Mouse (Mus musculus) heart, postnatal 0 days (tissue): ENCODE measurements around the gene Tnr. TPM values are rescaled to one million over a fixed set of nuclear protein-coding genes. Genes with fewer than 3 reads are reported as not detected.

Source experiments
- ATAC-seq: fragments of 200-750 bp; cut with Nextera tagmentation; 2 replicates; pipeline ENCODE4 v1.8.0; 2017; ENCODE audit warnings: low read depth, moderate number of reproducible peaks, moderate library complexity; ENCODE audit not compliant: insufficient read depth
- DNase-seq: peaks from one replicate; pipeline ENCODE4 v3.0.0-alpha.2; 2016; ENCODE audit warnings: low spot score
- H3K27ac ChIP-seq: fragments of 300-500 bp; sonication (generic); 2 replicates; pipeline ENCODE4 v1.5.1; 2014; ENCODE audit warnings: low read depth, mild to moderate bottlenecking
- H3K27me3 ChIP-seq: fragments of 300-500 bp; sonication (generic); 2 replicates; pipeline ENCODE4 v1.6.1; 2014; ENCODE audit warnings: low read length, mixed read lengths; ENCODE audit not compliant: control insufficient read depth, insufficient read depth
- H3K36me3 ChIP-seq: fragments of 300-500 bp; sonication (generic); replicated peaks from 2 replicates; pipeline ENCODE4 v1.6.1; 2014; ENCODE audit warnings: low read length, mixed read lengths; ENCODE audit not compliant: control insufficient read depth, insufficient read depth
- H3K4me1 ChIP-seq: fragments of 300-500 bp; sonication (generic); 2 replicates; pipeline ENCODE4 v1.6.1; 2014; ENCODE audit warnings: antibody characterized with exemption; ENCODE audit not compliant: control insufficient read depth, insufficient read depth
- H3K4me2 ChIP-seq: fragments of 300-500 bp; sonication (generic); 2 replicates; pipeline ENCODE4 v1.6.1; 2014; ENCODE audit warnings: low read depth, mild to moderate bottlenecking, low read length, moderate library complexity
- H3K4me3 ChIP-seq: fragments of 300-500 bp; sonication (generic); 2 replicates; pipeline ENCODE4 v1.5.1; 2014; ENCODE audit warnings: low read depth, low read length
- H3K9ac ChIP-seq: fragments of 300-500 bp; sonication (generic); replicated peaks from 2 replicates; pipeline ENCODE4 v1.6.1; 2014; ENCODE audit warnings: low read depth, low read length, mixed read lengths
- H3K9me3 ChIP-seq: fragments of 300-500 bp; sonication (generic); replicated peaks from 2 replicates; pipeline ENCODE4 v1.6.1; 2016; ENCODE audit warnings: low read length; ENCODE audit not compliant: control insufficient read depth
- CTCF ChIP-seq: IDR thresholded peaks from 2 replicates; pipeline ENCODE4 v1.5.1; 2016; ENCODE audit warnings: antibody characterized with exemption, control low read depth, low read depth
- EP300 ChIP-seq: IDR thresholded peaks from 2 replicates; pipeline ENCODE4 v1.6.1; 2016; ENCODE audit warnings: antibody characterized with exemption, low read depth
- WGBS: fragments of 180-500 bp; shearing (Covaris S2); extraction: QIAGEN DNeasy Blood & Tissue Kit; methylation state at CpG from one replicate; pipeline ENCODE4 v1.1.7; 2014; 5-methylcytosine and 5-hydroxymethylcytosine counted together
- polyA plus RNA-seq: library from polyadenylated mRNA; unstranded; fragments of >200 nt; fragmentation: Nextera tagmentation; extraction: Ambion mirVana; gene quantifications from 2 replicates; pipeline ENCODE4 v1.2.1, GENCODE M21; 2015
- total RNA-seq: library from RNA; depleted of rRNA; stranded (reverse); fragments of >200 nt; gene quantifications from 2 replicates; pipeline ENCODE4 v1.2.3, GENCODE M21; 2014; ENCODE audit warnings: low replicate concordance

Tnr gene
- total and polyA plus RNA-seq, 2 experiments from 2014 or later, result 0.04 to 0.08 TPM

GRCm38 (mm10) chr1:159704925-159705324, 181.4 kb downstream of the Tnr start:
- ATAC-seq, result no peak
- WGBS, result 75% methylated on average over 3 of the region's 3 CpGs
- no peak overlapping the region for H3K9ac ChIP-seq
- no peak overlapping the region for H3K27ac ChIP-seq
- H3K4me3 ChIP-seq, result no peak overlapping the region
- H3K36me3 ChIP-seq, result no peaks in the 10 kb centered on the region
- no peaks in the 10 kb centered on the region for H3K27me3 ChIP-seq
- no peaks in the 10 kb centered on the region for H3K9me3 ChIP-seq
- DNase-seq, result no peak
- H3K4me2 ChIP-seq, result no peak overlapping the region
- no peak for TF ChIP-seq EP300
- no peak for TF ChIP-seq CTCF
- no peaks in the 10 kb centered on the region for H3K4me1 ChIP-seq

GRCm38 (mm10) chr1:159716301-159716700, 192.7 kb downstream of the Tnr start:
- H3K36me3 ChIP-seq, result no peaks in the 10 kb centered on the region
- H3K4me3 ChIP-seq, result no peak overlapping the region
- H3K9me3 ChIP-seq, result 0 out of 2 replicates have a peak, but pooled peaks cover 5% of the 10 kb centered on the region
- no peaks in the 10 kb centered on the region for H3K27me3 ChIP-seq
- H3K4me2 ChIP-seq, result no peak overlapping the region
- ATAC-seq, result no peak
- no peaks in the 10 kb centered on the region for H3K4me1 ChIP-seq
- WGBS, result 71% methylated on average over 1 of the region's 1 CpGs
- no peak overlapping the region for H3K27ac ChIP-seq
- no peak for DNase-seq
- H3K9ac ChIP-seq, result no peak overlapping the region
- TF ChIP-seq EP300 (no peak), CTCF (no peak)

- H3K27me3 ChIP-seq, result no peaks in the 10 kb centered on the region
- WGBS, result 79% methylated on average over 9 of the region's 9 CpGs
- no peak for ATAC-seq
- no peak for DNase-seq
- no peak overlapping the region for H3K9ac ChIP-seq
- 0 out of 2 replicates have a peak, but pooled peaks cover 5% of the 10 kb centered on the region for H3K9me3 ChIP-seq
- H3K36me3 ChIP-seq, result no peaks in the 10 kb centered on the region
- H3K4me2 ChIP-seq, result no peak overlapping the region
- no peaks in the 10 kb centered on the region for H3K4me1 ChIP-seq
- TF ChIP-seq CTCF (no peak), EP300 (no peak)
- no peak overlapping the region for H3K4me3 ChIP-seq
- no peak overlapping the region for H3K27ac ChIP-seq
Measured at GRCm38 (mm10) chr1:159717016-159717415, 193.4 kb downstream of the Tnr start.

GRCm38 (mm10) chr1:159723733-159724132, 200.2 kb downstream of the Tnr start:
- WGBS, result 78% methylated on average over 5 of the region's 5 CpGs
- no peak overlapping the region for H3K4me3 ChIP-seq

GRCm38 (mm10) chr1:159729270-159729669, 205.7 kb downstream of the Tnr start:
- H3K4me1 ChIP-seq, result no peaks in the 10 kb centered on the region
- DNase-seq (no peak), ATAC-seq (no peak)
- H3K36me3 ChIP-seq, result no peaks in the 10 kb centered on the region
- no peak overlapping the region for H3K27ac ChIP-seq
- 79% methylated on average over 6 of the region's 6 CpGs for WGBS
- no peak overlapping the region for H3K4me2 ChIP-seq
- TF ChIP-seq EP300, result no peak
- no peak for TF ChIP-seq CTCF
- H3K4me3 ChIP-seq, result no peak overlapping the region
- H3K27me3 ChIP-seq, result no peaks in the 10 kb centered on the region
- H3K9ac ChIP-seq, result no peak overlapping the region
- H3K9me3 ChIP-seq, result no peaks in the 10 kb centered on the region

More at GRCm38 (mm10) chr1:159723733-159724132, 200.2 kb downstream of the Tnr start:
- Histone ChIP-seq H3K4me1 (no peaks in the 10 kb centered on the region), H3K9ac (no peak overlapping the region), H3K27me3 (no peaks in the 10 kb centered on the region), H3K9me3 (0 out of 2 replicates have a peak, but pooled peaks cover 5% of the 10 kb centered on the region), H3K27ac (no peak overlapping the region), H3K4me2 (no peak overlapping the region), H3K36me3 (no peaks in the 10 kb centered on the region)
- TF ChIP-seq EP300 (no peak), CTCF (no peak)
- DNase-seq (no peak), ATAC-seq (no peak)

GRCm38 (mm10) chr1:159730826-159731225, 207.3 kb downstream of the Tnr start:
- 46% methylated on average over 4 of the region's 4 CpGs for WGBS
- TF ChIP-seq CTCF (no peak), EP300 (no peak)

More at GRCm38 (mm10) chr1:159730826-159731225, 207.3 kb downstream of the Tnr start:
- DNase-seq (no peak), ATAC-seq (no peak)
- Histone ChIP-seq H3K4me1 (no peaks in the 10 kb centered on the region), H3K4me3 (no peak overlapping the region), H3K27me3 (no peaks in the 10 kb centered on the region), H3K36me3 (no peaks in the 10 kb centered on the region), H3K9ac (no peak overlapping the region), H3K9me3 (no peaks in the 10 kb centered on the region), H3K4me2 (no peak overlapping the region), H3K27ac (no peak overlapping the region)
